Mouse (Mus musculus) E14TG2a.4 (cell line): ENCODE data around the gene 1110051M20Rik.

Source experiments
- CTCF ChIP-seq: conservative IDR thresholded peaks from 2 replicates; pipeline ENCODE4 v1.5.1; 2014; ENCODE audit warnings: low read length
- NANOG ChIP-seq: IDR thresholded peaks from 2 replicates; pipeline ENCODE4 v1.6.1; 2014; ENCODE audit warnings: borderline replicate concordance, low read length, mixed read lengths

GRCm38 (mm10) chr2:91458252-91458672 lies 13.8 kb upstream of the 1110051M20Rik start:
- no peak for TF ChIP-seq CTCF
- no peak for TF ChIP-seq NANOG
